Mouse (Mus musculus) layer of hippocampus, adult 9-10 months (tissue): Measurements from ENCODE around the gene Hlx.

Experiments used
- DNase-seq: peaks from one replicate; pipeline ENCODE4 v3.0.0; 2022; ENCODE audit warnings: low spot score

The Hlx gene

GRCm38 (mm10) chr1:184732556-184733049, at the start of gene Hlx:
Gene Hlx, minus strand, starts transcription at chr1:184732619.
- no peak for DNase-seq

GRCm38 (mm10) chr1:184782161-184782513, 49.7 kb upstream of the Hlx start:
- DNase-seq: no peak

GRCm38 (mm10) chr1:184781286-184782160, 49.1 kb upstream of the Hlx start:
- no peak for DNase-seq

- no peak for DNase-seq
These were observed 45.7 kb upstream of the Hlx start for GRCm38 (mm10) chr1:184778157-184778556.

GRCm38 (mm10) chr1:184777061-184777795, 44.8 kb upstream of the Hlx start:
- no peak for DNase-seq

GRCm38 (mm10) chr1:184775289-184775688, 42.9 kb upstream of the Hlx start:
- no peak for DNase-seq

GRCm38 (mm10) chr1:184771891-184772249, 39.5 kb upstream of the Hlx start:
- no peak for DNase-seq

GRCm38 (mm10) chr1:184771202-184771890, 38.9 kb upstream of the Hlx start:
- peak; percentile 35 for DNase-seq

- no peak for DNase-seq
These were observed 31.4 kb upstream of the Hlx start for GRCm38 (mm10) chr1:184763866-184764265.

GRCm38 (mm10) chr1:184762941-184763340, 30.5 kb upstream of the Hlx start:
- no peak for DNase-seq

GRCm38 (mm10) chr1:184761988-184762387, 29.6 kb upstream of the Hlx start:
- no peak for DNase-seq

- DNase-seq: no peak
These were observed 20.3 kb upstream of the Hlx start for GRCm38 (mm10) chr1:184752671-184753070.

- no peak for DNase-seq
These were observed 17.8 kb upstream of the Hlx start for GRCm38 (mm10) chr1:184750114-184750664.

GRCm38 (mm10) chr1:184748692-184749152, 16.3 kb upstream of the Hlx start:
- no peak for DNase-seq

GRCm38 (mm10) chr1:184737876-184738479, 5.6 kb upstream of the Hlx start:
- no peak for DNase-seq

GRCm38 (mm10) chr1:184737228-184737627, 4.8 kb upstream of the Hlx start:
- no peak for DNase-seq

GRCm38 (mm10) chr1:184736260-184736659, 3.8 kb upstream of the Hlx start:
- no peak for DNase-seq

- no peak for DNase-seq
These were observed 2.8 kb upstream of the Hlx start for GRCm38 (mm10) chr1:184734991-184735920.

- DNase-seq: no peak
These were observed 1.8 kb upstream of the Hlx start for GRCm38 (mm10) chr1:184734067-184734830.
